Mouse (Mus musculus) forebrain, postnatal 0 days (tissue): Measurements from ENCODE around the gene Spr. TPM values are rescaled to one million over a fixed set of nuclear protein-coding genes. Genes with fewer than 3 reads are reported as not detected.

ENCODE experiments used
- ATAC-seq: fragments of 200-750 bp; cut with Nextera tagmentation; 2 replicates; pipeline ENCODE4 v1.8.0; 2017; ENCODE audit warnings: mild to moderate bottlenecking, moderate library complexity
- DNase-seq: peaks from one replicate; pipeline ENCODE4 v3.0.0-alpha.2; 2015
- H3K27ac ChIP-seq: fragments of 300-500 bp; sonication (generic); 2 replicates; pipeline ENCODE4 v1.5.1; 2014; ENCODE audit warnings: low read depth, mild to moderate bottlenecking, antibody characterized with exemption, low read length, moderate library complexity, mixed read lengths
- H3K27me3 ChIP-seq: fragments of 300-500 bp; sonication (generic); 2 replicates; pipeline ENCODE4 v1.6.1; 2014; ENCODE audit warnings: mild to moderate bottlenecking, low read length, mixed read lengths; ENCODE audit not compliant: insufficient read depth
- H3K36me3 ChIP-seq: fragments of 300-500 bp; sonication (generic); 2 replicates; pipeline ENCODE4 v1.6.1; 2014; ENCODE audit warnings: mild to moderate bottlenecking, moderate library complexity; ENCODE audit not compliant: insufficient read depth
- H3K4me1 ChIP-seq: fragments of 300-500 bp; sonication (generic); 2 replicates; pipeline ENCODE4 v1.6.1; 2014; ENCODE audit warnings: antibody characterized with exemption; ENCODE audit not compliant: insufficient read depth
- H3K4me2 ChIP-seq: fragments of 300-500 bp; sonication (generic); 2 replicates; pipeline ENCODE4 v1.6.1; 2014; ENCODE audit warnings: low read depth, mild to moderate bottlenecking, moderate library complexity
- H3K4me3 ChIP-seq: fragments of 300-500 bp; sonication (generic); 2 replicates; pipeline ENCODE4 v1.5.1; 2014; ENCODE audit warnings: low read depth, low read length, mixed read lengths
- H3K9ac ChIP-seq: fragments of 300-500 bp; sonication (generic); 2 replicates; pipeline ENCODE4 v1.6.1; 2014; ENCODE audit warnings: mild to moderate bottlenecking
- H3K9me3 ChIP-seq: fragments of 300-500 bp; sonication (generic); 2 replicates; pipeline ENCODE4 v1.6.1; 2016; ENCODE audit warnings: low read length
- CTCF ChIP-seq: sonication (generic); IDR thresholded peaks from 2 replicates; pipeline ENCODE4 v1.5.1; 2016; ENCODE audit warnings: antibody characterized with exemption, control low read depth, low read depth
- WGBS: fragments of 180-500 bp; shearing (Covaris S2); extraction: QIAGEN DNeasy Blood & Tissue Kit; methylation state at CpG from one replicate; pipeline ENCODE4 v1.1.7; 2014; 5-methylcytosine and 5-hydroxymethylcytosine counted together
- polyA plus RNA-seq: library from polyadenylated mRNA; unstranded; fragments of >200 nt; fragmentation: Nextera tagmentation; extraction: Ambion mirVana; gene quantifications from 2 replicates; pipeline ENCODE4 v1.2.1, GENCODE M21; 2015
- total RNA-seq: library from RNA; depleted of rRNA; stranded (reverse); fragments of >200 nt; gene quantifications from 2 replicates; pipeline ENCODE4 v1.2.3, GENCODE M21; 2014; rRNA removed

The Spr gene
- total RNA-seq (34.3 and 52.0 TPM in 2 replicates), polyA plus RNA-seq (38.4 and 49.5 TPM in 2 replicates)

- peak; percentile 89 for DNase-seq
- 3% methylated on average over 49 of the region's 49 CpGs for WGBS
- peak; percentile 87 for TF ChIP-seq CTCF
Observed at GRCm38 (mm10) chr6:85137217-85138035, at the start of gene Spr. Spr (minus strand) TSS chr6:85137766.

GRCm38 (mm10) chr6:85186744-85187059, 49.1 kb upstream of the Spr start:
- no peak for DNase-seq
- peaks cover 12% of the 10 kb centered on the region; the same call in 1 of the 2 replicates for H3K4me1 ChIP-seq
- peak overlapping the region; percentile 68 for H3K4me2 ChIP-seq
- no peaks in the 10 kb centered on the region for H3K9me3 ChIP-seq
- WGBS: 3% methylated on average over 15 of the region's 15 CpGs
- TF ChIP-seq CTCF: no peak
- peak overlapping the region; percentile 50 for H3K4me3 ChIP-seq
- H3K36me3 ChIP-seq: no peaks in the 10 kb centered on the region
- H3K9ac ChIP-seq: peak overlapping the region; percentile 63; the same call in 1 of the 2 replicates
- H3K27ac ChIP-seq: no peak overlapping the region
- ATAC-seq: no peak
- peaks cover 6% of the 10 kb centered on the region for H3K27me3 ChIP-seq

More at GRCm38 (mm10) chr6:85137217-85138035, at the start of gene Spr:
- Histone ChIP-seq H3K27me3 (no peaks in the 10 kb centered on the region), H3K36me3 (no peaks in the 10 kb centered on the region), H3K4me3 (peak within 1 kb of the TSS; percentile 50), H3K9ac (peak within 1 kb of the TSS; percentile 54), H3K9me3 (no peaks in the 10 kb centered on the region), H3K4me1 (no peaks in the 10 kb centered on the region), H3K27ac (peak within 1 kb of the TSS; percentile 64), H3K4me2 (peak within 1 kb of the TSS; percentile 67)
- ATAC-seq: peak; percentile 93

GRCm38 (mm10) chr6:85186033-85186743, 48.6 kb upstream of the Spr start:
- Histone ChIP-seq H3K4me2 (peak overlapping the region; percentile 68), H3K9ac (peak overlapping the region; percentile 63; the same call in 1 of the 2 replicates), H3K4me3 (peak overlapping the region; percentile 50), H3K4me1 (peaks cover 12% of the 10 kb centered on the region; the same call in 1 of the 2 replicates), H3K36me3 (no peaks in the 10 kb centered on the region), H3K9me3 (no peaks in the 10 kb centered on the region), H3K27me3 (peaks cover 5% of the 10 kb centered on the region; the same call in 1 of the 2 replicates), H3K27ac (no peak overlapping the region)
- WGBS: 6% methylated on average over 33 of the region's 33 CpGs
- no peak for DNase-seq
- no peak for TF ChIP-seq CTCF
- ATAC-seq: no peak

GRCm38 (mm10) chr6:85183951-85184350, 46.4 kb upstream of the Spr start:
- no peak for TF ChIP-seq CTCF
- ATAC-seq (no peak), DNase-seq (no peak)
- Histone ChIP-seq H3K36me3 (no peaks in the 10 kb centered on the region), H3K9ac (no peak overlapping the region), H3K4me1 (peaks cover 12% of the 10 kb centered on the region; the same call in 1 of the 2 replicates), H3K27me3 (peaks cover 5% of the 10 kb centered on the region; the same call in 1 of the 2 replicates), H3K27ac (no peak overlapping the region), H3K4me2 (no peak overlapping the region), H3K4me3 (no peak overlapping the region), H3K9me3 (no peaks in the 10 kb centered on the region)
- WGBS: 62% methylated on average over 3 of the region's 3 CpGs

- Histone ChIP-seq H3K4me2 (no peak overlapping the region), H3K9ac (no peak overlapping the region), H3K4me1 (no peaks in the 10 kb centered on the region), H3K9me3 (no peaks in the 10 kb centered on the region), H3K27ac (no peak overlapping the region), H3K4me3 (no peak overlapping the region), H3K27me3 (no peaks in the 10 kb centered on the region; the same call in 1 of the 2 replicates), H3K36me3 (no peaks in the 10 kb centered on the region)
- ATAC-seq (no peak), DNase-seq (no peak)
- TF ChIP-seq CTCF: no peak
- 67% methylated on average over 2 of the region's 2 CpGs for WGBS
Observed at GRCm38 (mm10) chr6:85180036-85180435, 42.5 kb upstream of the Spr start.

GRCm38 (mm10) chr6:85179569-85179968, 42.0 kb upstream of the Spr start:
- no peaks in the 10 kb centered on the region for H3K36me3 ChIP-seq
- no peak overlapping the region for H3K4me3 ChIP-seq
- WGBS: 81% methylated on average over 3 of the region's 3 CpGs
- no peak overlapping the region for H3K4me2 ChIP-seq
- TF ChIP-seq CTCF: peak; percentile 33
- ATAC-seq: no peak
- no peaks in the 10 kb centered on the region for H3K4me1 ChIP-seq
- no peak overlapping the region for H3K9ac ChIP-seq
- no peaks in the 10 kb centered on the region for H3K9me3 ChIP-seq
- no peak for DNase-seq
- H3K27ac ChIP-seq: no peak overlapping the region
- no peaks in the 10 kb centered on the region; the same call in 1 of the 2 replicates for H3K27me3 ChIP-seq
